Mouse (Mus musculus): ENCODE data around the gene Shbg.

DNA sequence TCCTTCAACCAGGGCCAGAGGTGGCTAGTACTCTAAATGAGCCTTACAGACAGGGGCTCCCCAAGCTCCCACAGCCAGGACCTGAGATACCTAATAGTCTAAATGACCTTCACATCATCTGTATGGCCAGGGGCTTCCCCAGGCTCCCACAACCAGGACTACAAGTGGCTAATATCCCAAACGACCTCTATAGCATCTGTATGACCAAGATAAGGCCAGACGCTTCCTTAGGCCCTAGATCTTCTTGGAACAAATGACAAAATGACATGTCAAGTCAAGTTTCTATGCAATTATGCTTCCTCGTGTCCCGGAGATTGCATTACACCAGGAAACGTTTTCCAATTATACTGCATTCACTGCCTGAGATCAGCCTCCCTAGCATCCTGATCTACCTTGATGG is 41.4 kb downstream of the Shbg start:
- no peak for TF ChIP-seq POLR2A (IDR thresholded peaks at IDR 0.05; ENCODE audit: low read depth, low read length)
- no peak for TF ChIP-seq CTCF (conservative IDR thresholded peaks at IDR 0.05; ENCODE audit: insufficient read depth, insufficient read length, low read depth, low read length)
